Mouse (Mus musculus): Measurements from ENCODE around the gene Ssr2.

Gene Ssr2

GRCm38 (mm10) chr3:88575540-88575939 lies at the start of gene Ssr2:
Ssr2 (plus strand) TSS chr3:88575876.
- no peak for ATAC-seq (ENCODE audit: insufficient number of reproducible peaks, low FRiP score, low TSS enrichment)

- peak; percentile 86 for ATAC-seq (ENCODE audit: insufficient number of reproducible peaks, low FRiP score, low TSS enrichment)
Measured at GRCm38 (mm10) chr3:88526157-88527131, 49.2 kb upstream of the Ssr2 start.

- ATAC-seq (ENCODE audit: insufficient number of reproducible peaks, low FRiP score, low TSS enrichment): no peak
Measured at GRCm38 (mm10) chr3:88527565-88527964, 48.1 kb upstream of the Ssr2 start.

- ATAC-seq (ENCODE audit: insufficient number of reproducible peaks, low FRiP score, low TSS enrichment): no peak
Measured at GRCm38 (mm10) chr3:88528646-88529045, 47.0 kb upstream of the Ssr2 start.

- ATAC-seq (ENCODE audit: insufficient number of reproducible peaks, low FRiP score, low TSS enrichment): no peak
Measured at GRCm38 (mm10) chr3:88529204-88530000, 46.3 kb upstream of the Ssr2 start.

- ATAC-seq (ENCODE audit: insufficient number of reproducible peaks, low FRiP score, low TSS enrichment): no peak
Measured at GRCm38 (mm10) chr3:88530082-88530864, 45.4 kb upstream of the Ssr2 start.

- ATAC-seq (ENCODE audit: insufficient number of reproducible peaks, low FRiP score, low TSS enrichment): peak; percentile 49; the same call in 1 of the 2 replicates
Measured at GRCm38 (mm10) chr3:88531348-88532298, 44.1 kb upstream of the Ssr2 start.

GRCm38 (mm10) chr3:88532299-88532674 lies 43.4 kb upstream of the Ssr2 start, which contains the start of gene Mex3a:
Mex3a (plus strand) TSS chr3:88532395.
- no peak for ATAC-seq (ENCODE audit: insufficient number of reproducible peaks, low FRiP score, low TSS enrichment)

- ATAC-seq (ENCODE audit: insufficient number of reproducible peaks, low FRiP score, low TSS enrichment): no peak
Measured at GRCm38 (mm10) chr3:88532689-88533511, 42.8 kb upstream of the Ssr2 start.

- no peak for ATAC-seq (ENCODE audit: insufficient number of reproducible peaks, low FRiP score, low TSS enrichment)
Measured at GRCm38 (mm10) chr3:88533706-88534105, 42.0 kb upstream of the Ssr2 start.

GRCm38 (mm10) chr3:88535005-88535404 lies 40.7 kb upstream of the Ssr2 start:
- no peak for ATAC-seq (ENCODE audit: insufficient number of reproducible peaks, low FRiP score, low TSS enrichment)

- no peak for ATAC-seq (ENCODE audit: insufficient number of reproducible peaks, low FRiP score, low TSS enrichment)
Measured at GRCm38 (mm10) chr3:88535527-88535926, 40.1 kb upstream of the Ssr2 start.

GRCm38 (mm10) chr3:88536103-88536930 lies 39.4 kb upstream of the Ssr2 start:
- peak; percentile 67; the same call in 1 of the 2 replicates for ATAC-seq (ENCODE audit: insufficient number of reproducible peaks, low FRiP score, low TSS enrichment)

- no peak for ATAC-seq (ENCODE audit: insufficient number of reproducible peaks, low FRiP score, low TSS enrichment)
Measured at GRCm38 (mm10) chr3:88537146-88537545, 38.5 kb upstream of the Ssr2 start.

GRCm38 (mm10) chr3:88538271-88539145 lies 37.2 kb upstream of the Ssr2 start:
- ATAC-seq (ENCODE audit: insufficient number of reproducible peaks, low FRiP score, low TSS enrichment): no peak

GRCm38 (mm10) chr3:88539397-88539796 lies 36.3 kb upstream of the Ssr2 start:
- no peak for ATAC-seq (ENCODE audit: insufficient number of reproducible peaks, low FRiP score, low TSS enrichment)

GRCm38 (mm10) chr3:88540085-88540484 lies 35.6 kb upstream of the Ssr2 start:
- no peak for ATAC-seq (ENCODE audit: insufficient number of reproducible peaks, low FRiP score, low TSS enrichment)
